ENCODE assay signal across 14 mouse cellular contexts in genomic region chr15:85992125-85992495, GRCm38 (mm10). TPM values are rescaled to one million over a fixed set of nuclear protein-coding genes. Genes with fewer than 3 reads are reported as not detected.
DNase-seq lines count a peak whose midpoint lies in the region; ATAC-seq and TF ChIP-seq lines count a peak whose summit lies in the region.
"Had no signal": no experiment of that assay in that cellular context is flagged by ENCODE, and none has a peak within 500 bp of the region (broad histone marks: within the 10 kb centered on the region; RNA-seq: fewer than 3 reads in every experiment).

No protein-coding gene starts in this region.

- no peak for TF ChIP-seq CTCF in kidney, postnatal 0 days (IDR thresholded peaks at IDR 0.05; ENCODE audit: low read depth)

- H3K27me3 ChIP-seq in kidney, postnatal 0 days (ENCODE audit: insufficient read depth, low read length) = no peaks in the 10 kb centered on the region
- no peaks in the 10 kb centered on the region for H3K27me3 ChIP-seq in embryonic facial prominence, embryonic 14.5 days (replicated peaks; ENCODE audit: control insufficient read depth, insufficient read depth, low read length)
- no peaks in the 10 kb centered on the region for H3K27me3 ChIP-seq in hindbrain, embryonic 15.5 days
- H3K27me3 ChIP-seq: heart, embryonic 15.5 days had no signal

- H3K4me2 ChIP-seq in kidney, postnatal 0 days (ENCODE audit: low read length) = no peak overlapping the region
- no peak overlapping the region for H3K4me2 ChIP-seq in embryonic facial prominence, embryonic 14.5 days (ENCODE audit: low read depth, low read length)
- no peak overlapping the region for H3K4me2 ChIP-seq in hindbrain, embryonic 15.5 days
- H3K4me2 ChIP-seq: heart, embryonic 15.5 days; liver, embryonic 15.5 days had no signal

- peak; percentile 45 for DNase-seq in kidney, postnatal 0 days (ENCODE audit: low spot score)
- DNase-seq in kidney, adult 11 months = no peak
- peak; percentile 44 for DNase-seq in brain, adult 2 months (ENCODE audit: low read depth, low spot score)
- DNase-seq in embryonic facial prominence, embryonic 14.5 days (ENCODE audit: low spot score) = peak; percentile 84
- DNase-seq in frontal cortex, adult 2 months (ENCODE audit: extremely low spot score in 1 of 2, low spot score in 1 of 2) = no peak
- DNase-seq in right cerebral cortex, adult 18-20 months = no peak
- DNase-seq in yolk sac, embryonic 10.5 days (ENCODE audit: low spot score) = no peak
- DNase-seq: gastrocnemius, postnatal 36 days had no signal

- H3K27ac ChIP-seq in kidney, postnatal 0 days = peak overlapping the region; percentile 26; the same call in 1 of the 2 replicates
- H3K27ac ChIP-seq in embryonic facial prominence, embryonic 14.5 days (replicated peaks; ENCODE audit: low read depth, low read length) = peak overlapping the region; percentile 44; the same call in 1 of the 2 replicates
- H3K27ac ChIP-seq in hindbrain, embryonic 15.5 days (replicated peaks) = peak overlapping the region; percentile 36; the same call in 1 of the 2 replicates
- H3K27ac ChIP-seq: heart, embryonic 15.5 days; liver, embryonic 15.5 days; stomach, postnatal 0 days had no signal

- H3K4me3 ChIP-seq in kidney, postnatal 0 days (replicated peaks; ENCODE audit: low read depth, low read length) = no peak overlapping the region
- H3K4me3 ChIP-seq in embryonic facial prominence, embryonic 14.5 days (ENCODE audit: low read depth, low read length) = no peak overlapping the region
- no peak overlapping the region for H3K4me3 ChIP-seq in hindbrain, embryonic 15.5 days
- H3K4me3 ChIP-seq: heart, embryonic 15.5 days; liver, embryonic 15.5 days had no signal

- WGBS in kidney, postnatal 0 days = 8% methylated on average over 3 of the region's 3 CpGs
- 6% methylated on average over 3 of the region's 3 CpGs for WGBS in embryonic facial prominence, embryonic 14.5 days
- WGBS in hindbrain, embryonic 15.5 days = 15% methylated on average over 3 of the region's 3 CpGs

- no peaks in the 10 kb centered on the region for H3K9me3 ChIP-seq in kidney, postnatal 0 days (replicated peaks; ENCODE audit: low read length)
- H3K9me3 ChIP-seq in embryonic facial prominence, embryonic 14.5 days (ENCODE audit: control insufficient read depth, low read length) = no peaks in the 10 kb centered on the region
- no peaks in the 10 kb centered on the region for H3K9me3 ChIP-seq in hindbrain, embryonic 15.5 days
- H3K9me3 ChIP-seq: heart, embryonic 15.5 days; liver, embryonic 15.5 days had no signal

- peaks cover 22% of the 10 kb centered on the region for H3K4me1 ChIP-seq in kidney, postnatal 0 days (replicated peaks; ENCODE audit: insufficient read depth, low read length)
- peaks cover 31% of the 10 kb centered on the region; the same call in 1 of the 2 replicates for H3K4me1 ChIP-seq in embryonic facial prominence, embryonic 14.5 days (ENCODE audit: control insufficient read depth, insufficient read depth, low read length)
- H3K4me1 ChIP-seq in hindbrain, embryonic 15.5 days (replicated peaks) = peaks cover 50% of the 10 kb centered on the region
- H3K4me1 ChIP-seq: liver, embryonic 15.5 days had no signal

- H3K36me3 ChIP-seq in kidney, postnatal 0 days (ENCODE audit: insufficient read depth, low read length) = no peaks in the 10 kb centered on the region
- no peaks in the 10 kb centered on the region for H3K36me3 ChIP-seq in embryonic facial prominence, embryonic 14.5 days (ENCODE audit: control insufficient read depth, insufficient read depth, low read length)
- no peaks in the 10 kb centered on the region for H3K36me3 ChIP-seq in hindbrain, embryonic 15.5 days
- H3K36me3 ChIP-seq: heart, embryonic 15.5 days; liver, embryonic 15.5 days had no signal

- H3K9ac ChIP-seq in kidney, postnatal 0 days (ENCODE audit: low read depth, low read length) = no peak overlapping the region
- H3K9ac ChIP-seq in embryonic facial prominence, embryonic 14.5 days (ENCODE audit: low read depth, low read length) = no peak overlapping the region
- no peak overlapping the region for H3K9ac ChIP-seq in hindbrain, embryonic 15.5 days
- H3K9ac ChIP-seq: heart, embryonic 15.5 days; liver, embryonic 15.5 days had no signal

- ATAC-seq in kidney, postnatal 0 days (replicated peaks; ENCODE audit: low FRiP score, low read depth) = no peak
- peak; percentile 47; the same call in 1 of the 2 replicates for ATAC-seq in embryonic facial prominence, embryonic 14.5 days (ENCODE audit: low read depth)
- ATAC-seq in hindbrain, embryonic 15.5 days (ENCODE audit: low FRiP score, low read depth) = no peak
- ATAC-seq: intestine, postnatal 0 days; midbrain, embryonic 16.5 days had no signal

RNA-seq across cellular contexts. Expression of gene Celsr1, which starts 41.5 kb away (rescaled TPM):
- polyA plus RNA-seq in kidney, postnatal 0 days (2015; fragmentation: Nextera tagmentation; extraction: Ambion mirVana) = 2.9 TPM in 2 replicates
- polyA plus RNA-seq in embryonic facial prominence, embryonic 14.5 days (2014; fragmentation: Nextera tagmentation; extraction: Ambion mirVana) = 5.5 TPM in 2 replicates
- polyA plus RNA-seq in hindbrain, embryonic 15.5 days (2015; fragmentation: Nextera tagmentation; extraction: Ambion mirVana) = 1.4 and 1.6 TPM in 2 replicates
- 1.9 and 2.6 TPM in 2 replicates for polyA plus RNA-seq in frontal cortex, adult 2 months (2012; rRNA removed)

Comparison
In these comparisons a context has a peak if more than half of its experiments do, and no peak if none do; other contexts are left out.
1. DNase-seq: peak in kidney, postnatal 0 days (single experiment), brain, adult 2 months (single experiment) and embryonic facial prominence, embryonic 14.5 days (single experiment); none in kidney, adult 11 months (single experiment), frontal cortex, adult 2 months (0 of 2), right cerebral cortex, adult 18-20 months (single experiment) and yolk sac, embryonic 10.5 days (single experiment).
2. Peak in every context shown above with its lines, with median percentiles within 50 percentile points of each other: H3K27ac ChIP-seq.